In the genomic region with DNA sequence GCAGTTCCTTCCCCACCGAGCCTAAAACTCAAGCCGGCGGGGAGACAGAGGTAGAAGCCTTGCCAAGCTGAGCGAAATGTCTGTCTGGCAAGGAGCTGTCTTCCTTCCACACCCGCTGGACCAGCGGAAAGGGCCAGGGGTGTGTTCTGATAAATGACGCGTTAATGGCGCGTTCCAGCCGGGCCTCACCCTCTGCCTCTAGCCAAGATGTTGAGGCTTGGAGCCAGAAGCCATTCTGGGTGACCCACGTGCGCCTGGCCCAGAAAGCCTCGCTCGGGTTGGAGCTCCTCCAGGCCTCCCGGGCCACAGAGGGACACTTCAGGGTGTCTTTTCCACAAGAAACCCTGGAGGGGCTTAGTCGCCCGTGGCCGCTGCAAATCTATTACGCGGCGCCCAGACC, we compare ENCODE assay signal across 10 mouse cellular contexts. TPM values are rescaled to one million over a fixed set of nuclear protein-coding genes. Genes with fewer than 3 reads are reported as not detected.
DNase-seq lines count a peak whose midpoint lies in the region; ATAC-seq and TF ChIP-seq lines count a peak whose summit lies in the region.
"Had no signal": no experiment of that assay in that cellular context is flagged by ENCODE, and none has a peak within 500 bp of the region (broad histone marks: within the 10 kb centered on the region; RNA-seq: fewer than 3 reads in every experiment).

No protein-coding gene starts in this region.

- no peak overlapping the region for H3K4me2 ChIP-seq in forebrain, embryonic 16.5 days (ENCODE audit: low read length)
- H3K4me2 ChIP-seq: embryonic facial prominence, embryonic 13.5 days had no signal

- WGBS in forebrain, embryonic 16.5 days = under 1% methylated on average over 22 of the region's 22 CpGs

- no peak for TF ChIP-seq CTCF in gastrocnemius, adult 2 months (IDR thresholded peaks at IDR 0.05)

- intact Hi-C loops in gastrocnemius, adult 2 months (cut with DNase I) = no loop called here
- intact Hi-C loops in heart, postnatal 25 days (cut with DNase I) = no loop called here

- no peak for ATAC-seq in forebrain, embryonic 16.5 days

- H3K4me3 ChIP-seq in gastrocnemius, adult 2 months = peak overlapping the region; percentile 58
- H3K4me3 ChIP-seq in forebrain, embryonic 16.5 days (replicated peaks; ENCODE audit: low read length) = no peak overlapping the region
- H3K4me3 ChIP-seq: embryonic facial prominence, embryonic 13.5 days had no signal

- no peaks in the 10 kb centered on the region for H3K9me3 ChIP-seq in forebrain, embryonic 16.5 days (ENCODE audit: control insufficient read depth, low read length)

- H3K27ac ChIP-seq in gastrocnemius, adult 2 months = peak overlapping the region; percentile 24; the same call in 1 of the 2 replicates
- H3K27ac ChIP-seq in forebrain, embryonic 16.5 days (ENCODE audit: low read length) = no peak overlapping the region
- H3K27ac ChIP-seq: embryonic facial prominence, embryonic 13.5 days had no signal

- peaks cover 6% of the 10 kb centered on the region for H3K4me1 ChIP-seq in forebrain, embryonic 16.5 days (replicated peaks; ENCODE audit: control insufficient read depth, insufficient read depth, low read length)

- DNase-seq in cerebellum, postnatal 10 days = peak; percentile 53 to 57
- DNase-seq in cerebellum, postnatal 36 days = no peak
- peak; percentile 91 for DNase-seq in gastrocnemius, adult 2 months
- DNase-seq in heart, postnatal 25 days (ENCODE audit: low spot score) = peak; percentile 72
- DNase-seq in lung, postnatal 10 days = peak; percentile 87
- DNase-seq in layer of hippocampus, adult 11-12 months (ENCODE audit: low spot score) = no peak
- no peak for DNase-seq in layer of hippocampus, postnatal 36 days

- H3K9ac ChIP-seq in forebrain, embryonic 16.5 days (replicated peaks; ENCODE audit: low read depth, low read length) = no peak overlapping the region
- H3K9ac ChIP-seq: embryonic facial prominence, embryonic 13.5 days had no signal

- peaks cover 75% of the 10 kb centered on the region for H3K27me3 ChIP-seq in forebrain, embryonic 16.5 days (replicated peaks; ENCODE audit: control insufficient read depth, insufficient read depth, low read length)

- H3K36me3 ChIP-seq in forebrain, embryonic 16.5 days (ENCODE audit: control insufficient read depth, insufficient read depth) = no peaks in the 10 kb centered on the region
- H3K36me3 ChIP-seq: embryonic facial prominence, embryonic 13.5 days had no signal

RNA-seq across cellular contexts. Expression of gene Onecut3, which starts 4.6 kb away (rescaled TPM):
- total RNA-seq in gastrocnemius, adult 2 months (2021) = not detected
- total RNA-seq in heart, postnatal 25 days (2021) = under 1 TPM in 1 of 2 experiments, not detected in 1; 0.05 TPM
- polyA plus RNA-seq in forebrain, embryonic 16.5 days (2015; fragmentation: Nextera tagmentation; extraction: Ambion mirVana) = 0.07 and 0.46 TPM in 2 replicates
- under 1 TPM in 1 of 2 experiments, not detected in 1; 0.08 TPM for total RNA-seq in layer of hippocampus, postnatal 36 days (2021)
- polyA plus RNA-seq: embryonic facial prominence, embryonic 13.5 days; spleen, adult 2 months had no signal

RNA-seq across cellular contexts. Expression of gene Atp8b3, which starts 48.9 kb away (rescaled TPM):
- total RNA-seq in gastrocnemius, adult 2 months (2021) = not detected
- not detected for total RNA-seq in heart, postnatal 25 days (2021)
- polyA plus RNA-seq in forebrain, embryonic 16.5 days (2015; fragmentation: Nextera tagmentation; extraction: Ambion mirVana) = 0.16 and 0.23 TPM in 2 replicates
- under 1 TPM; 0.25 to 0.35 TPM for total RNA-seq in layer of hippocampus, postnatal 36 days (2021)

RNA-seq across cellular contexts. Expression of gene Tcf3, which starts 56.6 kb away (rescaled TPM):
- 10 to 100 TPM; 11.1 to 12.0 TPM for total RNA-seq in gastrocnemius, adult 2 months (2021)
- 10 to 100 TPM; 20.3 to 20.9 TPM for total RNA-seq in heart, postnatal 25 days (2021)
- 63.7 and 74.6 TPM in 2 replicates for polyA plus RNA-seq in forebrain, embryonic 16.5 days (2015; fragmentation: Nextera tagmentation; extraction: Ambion mirVana)
- total RNA-seq in layer of hippocampus, postnatal 36 days (2021) = 10 to 100 TPM; 30.5 to 30.6 TPM

Comparison
In these comparisons a context has a peak if more than half of its experiments do, and no peak if none do; other contexts are left out.
1. DNase-seq: peak in cerebellum, postnatal 10 days (2 of 2), gastrocnemius, adult 2 months (single experiment), heart, postnatal 25 days (single experiment) and lung, postnatal 10 days (single experiment); none in cerebellum, postnatal 36 days (0 of 2), layer of hippocampus, adult 11-12 months (single experiment) and layer of hippocampus, postnatal 36 days (0 of 2).